Mouse (Mus musculus) kidney, adult 9 months (tissue): ENCODE measurements around the gene P2ry10.
"Not testable (repeated sequence)": the region's sequence is repeated elsewhere in the genome, so short reads cannot be mapped to it uniquely, and the experiment has no call there.

Experiments
- DNase-seq: peaks from one replicate; pipeline ENCODE4 v3.0.0; 2022

The P2ry10 gene

GRCm38 (mm10) chrX:107088177-107088576 is at the start of gene P2ry10:
P2ry10 (plus strand) TSS chrX:107088492.
- no peak for DNase-seq

DNA sequence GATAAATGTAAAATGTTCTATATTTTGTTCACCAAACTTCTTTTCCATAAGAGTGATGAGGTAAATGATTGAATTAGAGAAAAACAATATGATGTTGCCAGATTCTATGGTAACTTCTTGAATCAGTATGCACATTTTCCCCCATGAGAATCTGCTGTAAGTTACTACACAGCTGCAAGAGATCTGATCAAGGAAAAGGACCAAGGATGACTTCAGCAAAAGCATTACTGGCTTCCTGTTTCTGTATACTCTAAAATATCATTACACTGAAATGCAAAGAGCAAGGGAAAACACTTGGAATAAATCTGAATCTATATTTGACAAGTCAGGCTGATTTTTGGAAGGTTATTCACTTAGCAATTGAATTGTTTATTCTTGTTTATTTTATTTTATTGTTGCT is 49.1 kb upstream of the P2ry10 start:
- DNase-seq: no peak

GRCm38 (mm10) chrX:107039635-107040034 is 48.7 kb upstream of the P2ry10 start:
- DNase-seq: peak; percentile 6

GRCm38 (mm10) chrX:107042367-107042766 is 45.9 kb upstream of the P2ry10 start:
- no peak for DNase-seq

DNA sequence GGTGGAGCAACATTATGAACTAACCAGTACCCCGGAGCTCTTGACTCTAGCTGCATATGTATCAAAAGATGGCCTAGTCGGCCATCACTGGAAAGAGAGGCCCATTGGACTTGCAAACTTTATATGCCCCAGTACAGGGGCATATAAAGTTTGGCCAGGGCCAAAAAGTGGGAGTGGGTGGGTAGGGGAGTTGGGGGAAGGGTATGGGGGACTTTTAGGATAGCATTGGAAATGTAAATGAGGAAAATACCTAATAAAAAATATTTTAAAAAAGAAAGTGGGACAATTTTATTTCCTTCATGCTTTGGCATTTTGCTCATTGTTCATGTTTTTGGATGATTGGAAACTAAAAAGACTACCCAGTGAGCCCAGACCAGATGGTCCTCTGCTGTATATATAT is 4.9 kb upstream of the P2ry10 start:
- not testable (repeated sequence) for DNase-seq

GRCm38 (mm10) chrX:107084320-107084719 is 4.0 kb upstream of the P2ry10 start:
- no peak for DNase-seq

- no peak for DNase-seq
Observed at GRCm38 (mm10) chrX:107089131-107089530, 839 bp downstream of the P2ry10 start.

DNA sequence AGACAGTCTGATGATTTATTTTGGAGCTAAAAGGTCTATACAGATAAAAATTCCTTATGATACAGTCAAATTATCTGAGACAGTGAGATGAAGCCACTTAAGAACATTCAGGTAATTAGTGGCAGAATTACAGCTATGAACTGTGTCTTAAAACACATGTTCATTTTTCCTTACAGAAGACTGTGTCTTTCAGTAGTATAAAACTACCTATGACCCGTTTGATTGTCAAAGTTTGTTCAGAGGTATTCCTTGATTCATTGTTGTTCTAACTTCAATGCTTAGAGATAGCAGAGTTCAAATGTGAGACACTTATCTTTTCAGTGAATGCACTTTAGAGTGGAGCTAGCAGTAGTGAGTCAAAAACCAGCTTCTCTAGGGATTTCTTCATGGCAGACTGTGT is 1.6 kb downstream of the P2ry10 start:
- no peak for DNase-seq

DNA sequence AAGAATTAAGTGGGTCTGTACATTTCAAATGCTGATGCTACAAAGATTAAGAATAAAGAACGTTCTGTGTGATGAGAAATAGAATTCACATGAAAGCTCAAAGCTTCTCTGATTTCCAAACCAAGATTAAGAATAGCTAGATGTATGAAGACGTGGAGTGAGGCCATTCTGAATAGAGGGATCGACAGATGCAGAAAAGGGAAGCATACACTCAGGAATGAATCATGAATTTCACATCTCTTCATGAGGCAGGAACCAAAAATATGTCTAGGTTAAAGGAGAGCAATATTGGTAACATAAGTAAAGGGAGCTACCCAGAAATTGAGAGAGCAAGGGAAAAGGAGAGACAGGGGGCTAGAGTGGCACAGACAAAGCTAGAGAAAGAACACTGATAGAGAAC is 7.3 kb downstream of the P2ry10 start:
- no peak for DNase-seq

DNA sequence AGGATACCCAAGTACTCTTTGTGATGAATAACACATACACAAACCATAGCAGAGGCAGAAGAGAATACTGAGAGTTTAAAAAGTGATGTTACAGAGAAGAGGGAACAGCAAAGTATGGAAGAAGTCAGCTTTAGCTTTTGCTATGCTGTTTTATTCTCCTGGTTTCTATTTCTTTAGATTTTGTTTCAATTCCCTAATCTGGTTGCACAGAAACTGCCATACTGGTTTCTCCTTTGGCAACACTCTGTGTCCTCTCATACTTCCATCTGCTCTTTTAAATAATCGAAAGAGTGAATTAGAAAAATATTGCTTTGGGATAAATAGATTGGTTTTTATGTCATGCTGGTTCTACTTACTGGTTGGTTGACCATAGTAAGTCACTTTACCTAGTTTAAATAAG is 28.0 kb downstream of the P2ry10 start:
- no peak for DNase-seq

DNA sequence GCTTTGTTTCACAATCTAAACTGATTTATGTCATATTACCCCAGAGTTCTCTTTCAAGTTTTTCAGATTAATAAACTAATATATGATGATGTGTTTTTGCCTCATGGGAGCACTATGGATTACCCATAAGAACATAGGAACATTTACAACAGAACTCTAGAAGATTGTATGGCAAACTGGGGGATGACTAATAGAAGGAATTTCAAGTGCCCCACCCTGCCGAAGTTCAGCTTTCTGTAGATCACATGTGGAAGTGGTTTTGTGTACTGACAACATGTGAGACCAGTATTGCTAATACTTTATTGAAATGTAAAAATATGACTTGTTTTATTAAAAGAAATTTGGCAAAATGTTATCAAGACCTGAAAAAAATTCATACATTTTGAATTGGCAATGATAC is 28.7 kb downstream of the P2ry10 start:
- no peak for DNase-seq

DNA sequence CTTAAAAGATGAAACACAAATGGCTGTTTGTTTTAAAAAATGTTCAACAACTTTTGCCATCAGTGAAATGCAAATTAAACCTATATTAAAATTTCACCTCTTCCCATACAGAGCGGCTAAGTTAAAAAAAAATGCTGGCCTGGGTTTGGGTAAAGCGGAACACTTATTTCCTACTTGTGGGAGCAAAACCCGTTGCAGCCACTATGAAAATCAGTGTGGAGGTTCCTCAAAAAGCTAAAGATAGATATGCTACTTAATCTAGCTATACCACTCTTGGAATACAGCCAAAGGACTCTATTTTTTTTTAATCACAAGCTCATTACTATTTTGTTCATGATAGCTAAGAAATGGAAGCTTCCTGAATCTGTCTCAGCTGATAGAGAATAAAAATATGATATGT is 54.9 kb downstream of the P2ry10 start:
- no peak for DNase-seq

DNA sequence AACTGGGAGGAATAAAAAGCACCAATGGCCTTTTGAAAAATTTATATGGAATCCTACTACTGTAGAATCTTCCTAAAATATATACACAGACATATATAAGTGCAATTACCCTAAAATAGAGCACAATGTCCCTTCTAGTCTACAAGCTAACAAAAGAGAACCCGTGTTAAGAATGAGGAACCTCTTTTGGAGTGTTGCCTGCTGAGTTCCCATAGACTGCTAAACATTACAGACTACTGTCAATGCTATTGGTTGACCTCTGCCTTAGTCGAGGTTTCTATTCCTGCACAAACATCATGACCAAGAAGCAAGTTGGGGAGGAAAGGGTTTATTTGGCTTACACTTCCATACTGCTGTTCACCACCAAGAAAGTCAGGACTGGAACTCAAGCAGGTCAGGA is 55.6 kb downstream of the P2ry10 start:
- no peak for DNase-seq

GRCm38 (mm10) chrX:107148681-107149080 is 60.4 kb downstream of the P2ry10 start, which contains the start of gene P2ry10b:
P2ry10b (plus strand) TSS chrX:107148927.
- no peak for DNase-seq

DNA sequence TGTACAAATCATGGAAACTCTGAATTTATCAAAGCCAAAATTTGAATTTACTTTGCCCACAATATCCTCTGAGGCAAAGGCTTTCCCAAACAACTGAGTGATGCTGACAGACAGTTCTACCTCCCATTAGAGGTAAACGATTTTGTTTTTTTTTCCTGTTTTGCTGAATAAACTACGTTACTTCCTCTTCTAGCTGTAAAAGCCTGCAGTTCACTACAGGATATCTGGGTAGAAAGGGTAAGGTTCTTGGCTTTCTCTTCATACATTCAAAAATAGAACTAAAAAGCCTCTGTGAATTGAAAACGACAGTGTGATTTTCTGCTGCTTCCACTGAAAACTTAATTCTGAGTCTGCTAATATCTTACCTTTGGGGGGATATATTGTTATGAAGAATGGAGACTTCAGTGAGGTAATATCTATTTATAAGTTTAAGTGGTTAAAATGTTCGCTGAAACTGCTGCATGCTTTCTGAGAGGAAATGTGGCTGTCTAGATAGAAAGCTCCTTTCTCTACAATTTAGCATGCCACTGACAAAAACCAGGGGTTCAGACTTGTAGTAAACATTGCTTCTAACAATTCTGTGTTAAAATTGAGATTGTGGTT is 61.2 kb downstream of the P2ry10 start:
- no peak for DNase-seq

DNA sequence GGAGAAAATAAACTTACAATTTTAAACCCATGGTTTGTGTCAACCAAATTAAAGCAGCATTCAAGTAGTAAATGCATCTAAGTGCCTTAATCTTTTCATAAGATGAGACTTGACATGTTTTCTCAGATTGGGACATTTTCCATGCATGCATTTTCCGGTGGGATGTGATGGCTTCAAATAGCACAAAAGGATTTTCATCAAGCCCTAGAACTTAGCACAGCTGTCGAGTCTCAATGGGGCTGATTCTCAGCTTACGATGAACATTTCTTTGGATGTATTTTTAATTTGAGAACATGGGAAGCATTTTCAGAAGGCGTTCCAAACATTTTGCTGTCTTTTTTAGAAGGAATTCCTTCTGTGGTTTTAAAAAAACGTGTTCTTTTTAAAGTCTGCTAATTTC is 61.7 kb downstream of the P2ry10 start:
- DNase-seq: no peak

- no peak for DNase-seq
Observed at GRCm38 (mm10) chrX:107150752-107151515, 62.6 kb downstream of the P2ry10 start.
